Mouse (Mus musculus) lung, adult 2 months (tissue): ENCODE data around the gene Cnih3.

ENCODE experiments used
- CTCF ChIP-seq: fragments of 200-500 bp; IDR thresholded peaks from 2 replicates; pipeline ENCODE4 v1.5.1; 2011; ENCODE audit warnings: mild to moderate bottlenecking, low read length, control low read depth; ENCODE audit not compliant: insufficient read depth
- POLR2A ChIP-seq: fragments of 200-500 bp; IDR thresholded peaks from 2 replicates; pipeline ENCODE4 v1.6.1; 2011; ENCODE audit warnings: low read depth, mild to moderate bottlenecking, control low read depth, low read length, borderline replicate concordance; ENCODE audit errors: extremely low read depth

DNA sequence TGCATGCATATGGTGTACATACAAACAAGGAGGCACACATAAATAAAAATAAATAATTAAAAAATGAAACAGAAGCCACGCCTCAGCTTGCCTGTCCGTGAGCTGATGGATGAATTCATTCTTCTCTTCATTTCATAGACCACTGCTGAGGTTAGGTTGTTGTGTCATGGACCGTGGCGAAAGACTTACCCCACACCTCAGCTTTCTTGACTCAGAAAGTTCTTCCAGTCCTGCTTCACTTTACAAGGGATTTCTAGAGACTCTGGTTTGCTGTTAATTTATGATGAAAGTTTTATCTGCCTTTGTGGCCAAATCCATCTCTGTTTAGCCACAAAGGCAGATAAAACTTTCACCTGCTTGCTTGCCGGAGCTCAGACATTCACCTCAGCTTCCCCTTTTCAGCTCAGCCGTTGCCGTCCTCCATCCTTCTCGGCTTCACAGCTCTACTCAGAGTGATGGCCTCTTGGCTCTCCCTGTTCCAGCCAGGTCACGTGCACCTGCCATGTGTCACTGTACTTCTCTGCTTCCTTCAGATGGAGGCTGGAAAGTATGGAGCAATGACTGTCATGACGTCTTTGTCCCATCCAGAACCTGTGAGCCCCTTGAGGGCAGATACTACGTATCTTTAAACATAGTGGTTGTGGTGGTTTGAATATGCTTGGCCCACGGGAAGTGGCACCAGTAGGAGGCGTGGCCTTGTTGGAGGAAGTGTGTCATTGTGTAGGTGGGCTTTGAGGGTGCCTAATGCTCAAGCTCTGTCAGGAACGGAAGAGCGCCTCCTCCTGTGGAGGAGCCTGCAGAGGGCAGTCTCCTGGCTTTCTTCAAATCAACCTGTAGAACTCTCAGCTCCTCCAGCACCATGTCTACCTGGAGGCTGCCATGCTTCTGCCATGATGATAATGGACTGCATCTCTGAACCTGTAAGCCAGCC is 40.0 kb upstream of the Cnih3 start:
- TF ChIP-seq POLR2A = no peak
- TF ChIP-seq CTCF = no peak
